Mouse (Mus musculus): ENCODE results near the gene Chrng. TPM values are rescaled to one million over a fixed set of nuclear protein-coding genes. Genes with fewer than 3 reads are reported as not detected.

The Chrng gene
- total RNA-seq, 4 experiments from 2014 or later: not detected

- DNase-seq (ENCODE audit: low spot score in 2 of 2): no peak
These were observed 47.7 kb downstream of the Chrng start for GRCm38 (mm10) chr1:87252040-87252609.

GRCm38 (mm10) chr1:87255173-87255572, 50.7 kb downstream of the Chrng start:
- DNase-seq (ENCODE audit: low spot score in 2 of 2): no peak

- DNase-seq (ENCODE audit: low spot score in 2 of 2): no peak
These were observed 53.2 kb downstream of the Chrng start for GRCm38 (mm10) chr1:87257691-87258090.

- DNase-seq (ENCODE audit: low spot score in 2 of 2): no peak
These were observed 54.0 kb downstream of the Chrng start for GRCm38 (mm10) chr1:87258484-87258883.

- no peak for DNase-seq (ENCODE audit: low spot score in 2 of 2)
These were observed 54.9 kb downstream of the Chrng start for GRCm38 (mm10) chr1:87259316-87259715.

Other genes with a start within 250 kb of the Chrng start
- gene Alppl2, start 114.7 kb upstream of the Chrng start, total RNA-seq (2022): not detected
- under 1 TPM in 1 of 4 experiments, not detected in 3; 0.20 TPM for gene Alpi, start 103.1 kb upstream of the Chrng start, total RNA-seq (2022)
- not detected for gene Akp3, start 79.7 kb upstream of the Chrng start, total RNA-seq (2022)
- gene Ecel1, start 48.1 kb upstream of the Chrng start, total RNA-seq (2022): 1 to 10 TPM; 2.3 to 5.3 (median 3.7) TPM
- under 1 TPM in 1 of 4 experiments, not detected in 3; 0.14 TPM for gene Prss56, start 21.3 kb upstream of the Chrng start, total RNA-seq (2022)
- gene Chrnd, start 14.1 kb upstream of the Chrng start, total RNA-seq (2022): not detected
- gene Eif4e2, start 9.3 kb downstream of the Chrng start, total RNA-seq (2022): 10 to 100 TPM; 54.7 to 68.0 (median 59.8) TPM
- gene Efhd1, start 59.7 kb downstream of the Chrng start, total RNA-seq (2022): 10 to 100 TPM; 14.7 to 17.4 (median 16.3) TPM
- 100 to 1,000 TPM; 130 to 170 (median 151) TPM for gene Gigyf2, start 122.3 kb downstream of the Chrng start, total RNA-seq (2022)
- 1 to 10 TPM; 2.1 to 4.6 (median 2.7) TPM for gene Kcnj13, start 190.1 kb downstream of the Chrng start, total RNA-seq (2022)